Mouse (Mus musculus) brown adipose tissue, adult 24 weeks (tissue): ENCODE data around the gene Celsr1. TPM values are rescaled to one million over a fixed set of nuclear protein-coding genes. Genes with fewer than 3 reads are reported as not detected.

ENCODE experiments used
- polyA plus RNA-seq: library from polyadenylated mRNA; stranded (reverse); fragments of >200 nt; gene quantifications from 2 replicates; pipeline ENCODE4 v1.2.4, GENCODE M21; 2012; ENCODE audit not compliant: missing spikeins, insufficient read depth, insufficient read length

Celsr1 gene
- polyA plus RNA-seq, 1 experiment, result 0.20 TPM

Other genes with a start within 250 kb of the Celsr1 start
- 27.8 and 29.8 TPM in 2 replicates for gene Cdpf1, start 222.1 kb downstream of the Celsr1 start, polyA plus RNA-seq
- 0.28 TPM in 1 of 2 replicates, not detected in the other for gene Pkdrej, start 212.0 kb downstream of the Celsr1 start, polyA plus RNA-seq
- gene Ttc38, start 201.5 kb downstream of the Celsr1 start, polyA plus RNA-seq, result 24.6 and 30.6 TPM in 2 replicates
- gene Gtse1, start 174.0 kb downstream of the Celsr1 start, polyA plus RNA-seq, result not detected in 2 replicates
- 18.3 and 32.4 TPM in 2 replicates for gene Trmu, start 154.5 kb downstream of the Celsr1 start, polyA plus RNA-seq
- gene Gramd4, start 23.9 kb upstream of the Celsr1 start, polyA plus RNA-seq, result 12.1 and 13.5 TPM in 2 replicates
- gene Cerk, start 152.4 kb upstream of the Celsr1 start, polyA plus RNA-seq, result 4.5 and 5.0 TPM in 2 replicates
- gene Tbc1d22a, start 180.7 kb upstream of the Celsr1 start, polyA plus RNA-seq, result 12.5 and 15.2 TPM in 2 replicates